Mouse (Mus musculus): ENCODE data around the gene Gm28374. TPM values are rescaled to one million over a fixed set of nuclear protein-coding genes. Genes with fewer than 3 reads are reported as not detected.
A peak's percentile ranks its signal among the peaks of the same experiment; 100 is the strongest.

The Gm28374 gene
- polyA plus RNA-seq, 2 experiments: 0.16 to 0.38 TPM

DNA sequence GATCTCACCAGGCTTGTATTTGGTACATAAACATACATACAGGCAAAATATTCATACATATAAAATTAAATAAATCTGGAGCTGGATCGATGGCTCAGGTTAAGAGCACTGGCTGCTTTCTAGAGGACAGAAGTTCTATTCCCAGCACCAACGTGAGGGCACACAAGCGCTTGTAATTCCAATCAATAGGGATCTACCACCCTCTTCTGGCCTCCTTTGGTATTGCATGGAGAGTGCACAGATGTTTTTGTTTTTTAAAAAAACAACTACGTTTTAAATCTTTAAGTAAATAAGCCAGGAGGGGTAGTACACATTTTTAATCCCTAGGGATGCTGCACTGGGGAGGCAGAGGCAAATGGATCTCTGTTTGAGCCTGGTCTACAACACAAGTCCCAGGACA is 44.2 kb upstream of the Gm28374 start:
- Histone ChIP-seq H3K4me3 (ENCODE audit: insufficient read depth in 1 of 2, low read depth in 2 of 2, low read length in 2 of 2) (peak overlapping the region; percentile 29 to 66; a peak in 3 of 4 replicates), H3K9me3 (ENCODE audit: control insufficient read depth, low read length) (no peaks in the 10 kb centered on the region), H3K9ac (replicated peaks) (peak overlapping the region; percentile 85), H3K27ac (peak overlapping the region; percentile 75), H3K4me1 (replicated peaks; ENCODE audit: control insufficient read depth in 2 of 2, insufficient read depth in 2 of 2, low read length in 1 of 2) (peaks cover 25 to 37% of the 10 kb centered on the region in 2 experiments), H3K36me3 (replicated peaks; ENCODE audit: control insufficient read depth, insufficient read depth, low read depth) (no peaks in the 10 kb centered on the region; the same call in 1 of the 2 replicates), H3K4me2 (ENCODE audit: low read depth) (peak overlapping the region; percentile 69), H3K27me3 (ENCODE audit: control insufficient read depth, insufficient read depth, low read length) (no peaks in the 10 kb centered on the region)
- DNase-seq (ENCODE audit: low read depth in 3 of 3, low spot score in 3 of 3) (peak; percentile 55 to 69 (median 58)), ATAC-seq (ENCODE audit: insufficient read depth) (no peak)
- TF ChIP-seq EP300 (IDR thresholded peaks at IDR 0.05; ENCODE audit: low read depth) (no peak), CTCF (IDR thresholded peaks at IDR 0.05; ENCODE audit: low read depth) (peak; percentile 83)
- 16% methylated on average over 4 of the region's 4 CpGs for WGBS (ENCODE audit: insufficient replicate concordance)

GRCm38 (mm10) chr19:6124898-6125297 is 42.8 kb upstream of the Gm28374 start:
- Histone ChIP-seq H3K4me1 (replicated peaks; ENCODE audit: control insufficient read depth in 2 of 2, insufficient read depth in 2 of 2, low read length in 1 of 2) (peaks cover 11 to 24% of the 10 kb centered on the region in 2 experiments), H3K36me3 (replicated peaks; ENCODE audit: control insufficient read depth, insufficient read depth, low read depth) (no peaks in the 10 kb centered on the region; the same call in 1 of the 2 replicates), H3K27ac (no peak overlapping the region), H3K9ac (replicated peaks) (no peak overlapping the region; the same call in 1 of the 2 replicates), H3K27me3 (ENCODE audit: control insufficient read depth, insufficient read depth, low read length) (no peaks in the 10 kb centered on the region), H3K9me3 (ENCODE audit: control insufficient read depth, low read length) (no peaks in the 10 kb centered on the region), H3K4me3 (ENCODE audit: insufficient read depth in 1 of 2, low read depth in 2 of 2, low read length in 2 of 2) (no peak overlapping the region), H3K4me2 (ENCODE audit: low read depth) (no peak overlapping the region)
- TF ChIP-seq EP300 (IDR thresholded peaks at IDR 0.05; ENCODE audit: low read depth): no peak
- TF ChIP-seq CTCF (IDR thresholded peaks at IDR 0.05; ENCODE audit: low read depth): no peak
- no peak for ATAC-seq (ENCODE audit: insufficient read depth)
- WGBS (ENCODE audit: insufficient replicate concordance): 66% methylated on average over 2 of the region's 2 CpGs
- DNase-seq (ENCODE audit: low read depth in 3 of 3, low spot score in 3 of 3): no peak

DNA sequence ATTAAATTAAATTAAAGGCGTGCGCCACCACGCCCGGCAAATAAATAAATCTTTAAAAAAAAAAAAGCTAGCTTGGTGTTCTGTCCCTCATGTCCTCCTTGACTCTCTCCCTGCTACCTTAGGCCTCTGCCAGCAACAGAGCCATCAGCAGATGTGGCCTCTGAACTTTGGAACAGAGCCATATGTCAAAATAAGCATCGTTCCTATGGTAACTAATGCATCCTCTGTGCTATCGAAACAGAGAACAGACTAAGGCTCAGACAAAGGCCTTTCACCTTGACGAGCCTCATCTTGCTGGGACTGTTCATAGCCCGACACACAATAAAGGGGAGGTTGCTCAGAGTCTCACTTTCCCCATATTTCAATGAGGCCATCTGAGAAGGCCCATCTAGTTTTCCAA is 41.3 kb upstream of the Gm28374 start:
- TF ChIP-seq CTCF (IDR thresholded peaks at IDR 0.05; ENCODE audit: low read depth) (no peak), EP300 (IDR thresholded peaks at IDR 0.05; ENCODE audit: low read depth) (no peak)
- no peak for DNase-seq (ENCODE audit: low read depth in 3 of 3, low spot score in 3 of 3)
- Histone ChIP-seq H3K27me3 (ENCODE audit: control insufficient read depth, insufficient read depth, low read length) (no peaks in the 10 kb centered on the region), H3K9ac (replicated peaks) (no peak overlapping the region), H3K4me1 (replicated peaks; ENCODE audit: control insufficient read depth in 2 of 2, insufficient read depth in 2 of 2, low read length in 1 of 2) (peaks cover 3 to 15% of the 10 kb centered on the region in 2 experiments), H3K36me3 (replicated peaks; ENCODE audit: control insufficient read depth, insufficient read depth, low read depth) (peaks cover 9% of the 10 kb centered on the region), H3K4me2 (ENCODE audit: low read depth) (no peak overlapping the region), H3K4me3 (ENCODE audit: insufficient read depth in 1 of 2, low read depth in 2 of 2, low read length in 2 of 2) (no peak overlapping the region), H3K27ac (no peak overlapping the region), H3K9me3 (ENCODE audit: control insufficient read depth, low read length) (no peaks in the 10 kb centered on the region)
- ATAC-seq (ENCODE audit: insufficient read depth): no peak
- 84% methylated on average over 8 of the region's 8 CpGs for WGBS (ENCODE audit: insufficient replicate concordance)

GRCm38 (mm10) chr19:6121761-6122160 is 39.7 kb upstream of the Gm28374 start:
- no peak overlapping the region; the same call in 1 of the 2 replicates for H3K4me2 ChIP-seq (ENCODE audit: low read depth)
- peaks cover 9% of the 10 kb centered on the region for H3K36me3 ChIP-seq (replicated peaks; ENCODE audit: control insufficient read depth, insufficient read depth, low read depth)
- H3K27ac ChIP-seq: no peak overlapping the region

GRCm38 (mm10) chr19:6118677-6119185 is 36.7 kb upstream of the Gm28374 start:
- H3K27me3 ChIP-seq (ENCODE audit: control insufficient read depth, insufficient read depth, low read length): no peaks in the 10 kb centered on the region
- ATAC-seq (ENCODE audit: insufficient read depth) (no peak), DNase-seq (ENCODE audit: low read depth in 3 of 3, low spot score in 3 of 3) (no peak)
- H3K4me1 ChIP-seq (replicated peaks; ENCODE audit: control insufficient read depth in 2 of 2, insufficient read depth in 2 of 2, low read length in 1 of 2): peaks cover 9 to 12% of the 10 kb centered on the region in 2 experiments
- H3K9me3 ChIP-seq (ENCODE audit: control insufficient read depth, low read length): no peaks in the 10 kb centered on the region
- peak overlapping the region; percentile 97 for H3K4me2 ChIP-seq (ENCODE audit: low read depth)
- H3K4me3 ChIP-seq (ENCODE audit: insufficient read depth in 1 of 2, low read depth in 2 of 2, low read length in 2 of 2): peak overlapping the region; percentile 37 to 84
- TF ChIP-seq CTCF (IDR thresholded peaks at IDR 0.05; ENCODE audit: low read depth) (no peak), EP300 (IDR thresholded peaks at IDR 0.05; ENCODE audit: low read depth) (no peak)
- H3K27ac ChIP-seq: peak overlapping the region; percentile 22; the same call in 1 of the 2 replicates
- WGBS (ENCODE audit: insufficient replicate concordance): 4% methylated on average over 8 of the region's 8 CpGs
- peak overlapping the region; percentile 86 for H3K9ac ChIP-seq (replicated peaks)
- H3K36me3 ChIP-seq (replicated peaks; ENCODE audit: control insufficient read depth, insufficient read depth, low read depth): peaks cover 15% of the 10 kb centered on the region

More at GRCm38 (mm10) chr19:6121761-6122160, 39.7 kb upstream of the Gm28374 start:
- WGBS (ENCODE audit: insufficient replicate concordance): 67% methylated on average over 19 of the region's 19 CpGs
- Histone ChIP-seq H3K27me3 (ENCODE audit: control insufficient read depth, insufficient read depth, low read length) (no peaks in the 10 kb centered on the region), H3K4me3 (ENCODE audit: insufficient read depth in 1 of 2, low read depth in 2 of 2, low read length in 2 of 2) (peak overlapping the region in 1 of 2 experiments; percentile 3; a peak in 1 of 4 replicates), H3K9me3 (ENCODE audit: control insufficient read depth, low read length) (no peaks in the 10 kb centered on the region), H3K9ac (replicated peaks) (no peak overlapping the region), H3K4me1 (replicated peaks; ENCODE audit: control insufficient read depth in 2 of 2, insufficient read depth in 2 of 2, low read length in 1 of 2) (peaks cover 7 to 14% of the 10 kb centered on the region in 2 experiments)
- no peak for DNase-seq (ENCODE audit: low read depth in 3 of 3, low spot score in 3 of 3)
- TF ChIP-seq CTCF (IDR thresholded peaks at IDR 0.05; ENCODE audit: low read depth): no peak
- TF ChIP-seq EP300 (IDR thresholded peaks at IDR 0.05; ENCODE audit: low read depth): no peak
- no peak for ATAC-seq (ENCODE audit: insufficient read depth)

All from liver, embryonic 14.5 days (tissue).